Mouse (Mus musculus): Measurements from ENCODE around the gene Fam208b.

GRCm38 (mm10) chr13:3627139-3627538, 16.2 kb upstream of the Fam208b start:
- TF ChIP-seq CTCF (IDR thresholded peaks at IDR 0.05) (no peak), EP300 (IDR thresholded peaks at IDR 0.05; ENCODE audit: insufficient read depth, low read depth, low read length) (no peak), POLR2A (IDR thresholded peaks at IDR 0.05; ENCODE audit: insufficient read depth, low read depth, low read length) (no peak)
